Mouse (Mus musculus): ENCODE measurements around the gene Ostf1.

Ostf1 gene

DNA sequence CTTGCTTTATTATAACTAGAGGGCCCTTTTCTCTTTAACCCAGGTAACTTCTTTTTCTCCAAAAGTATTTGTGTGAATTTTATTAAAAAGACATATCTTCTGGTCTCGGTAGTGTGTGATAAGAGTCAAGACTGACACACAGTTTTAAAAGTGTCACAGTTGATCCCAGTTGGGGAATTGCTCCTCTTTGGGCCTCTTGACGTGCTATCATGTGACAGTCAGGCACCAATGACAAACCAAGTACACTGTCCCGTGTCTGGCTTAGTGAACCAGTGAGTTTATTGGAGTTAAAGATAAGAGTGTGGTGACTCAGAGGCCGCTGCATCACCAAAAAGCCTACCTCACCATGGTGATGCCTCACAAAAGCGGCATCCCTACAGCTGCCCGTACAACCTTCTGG is 12.5 kb upstream of the Ostf1 start:
- no peak for DNase-seq (ENCODE audit: low spot score)

GRCm38 (mm10) chr19:18643411-18643810 is 11.8 kb upstream of the Ostf1 start:
- no peak for DNase-seq (ENCODE audit: low spot score)

GRCm38 (mm10) chr19:18641001-18641400 is 9.4 kb upstream of the Ostf1 start:
- DNase-seq (ENCODE audit: low spot score) = no peak

GRCm38 (mm10) chr19:18639552-18639951 is 7.9 kb upstream of the Ostf1 start:
- no peak for DNase-seq (ENCODE audit: low spot score)

DNA sequence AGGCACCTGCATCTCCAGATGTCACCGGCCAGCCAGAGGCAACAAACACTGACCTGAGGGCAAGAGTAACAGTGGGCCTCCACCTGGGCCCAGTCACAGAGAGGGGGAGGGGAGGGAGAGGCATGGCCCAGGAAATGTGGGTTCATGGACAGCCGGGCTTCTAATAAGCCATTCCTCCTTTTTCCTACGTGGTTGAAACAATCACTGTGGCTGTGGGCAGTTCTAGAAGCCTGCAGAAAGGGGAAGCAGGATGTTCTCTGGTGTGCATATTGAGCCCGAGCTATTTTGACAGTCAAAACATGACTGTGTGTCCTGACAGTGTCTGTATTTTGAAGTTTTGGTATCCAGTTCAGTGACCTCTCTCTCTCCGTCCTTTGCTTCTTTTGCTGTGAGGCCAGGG is 7.3 kb upstream of the Ostf1 start:
- DNase-seq (ENCODE audit: low spot score) = no peak

- no peak for DNase-seq (ENCODE audit: low spot score)
Observed at GRCm38 (mm10) chr19:18637954-18638353, 6.3 kb upstream of the Ostf1 start.

GRCm38 (mm10) chr19:18632231-18633185 is 885 bp upstream of the Ostf1 start:
- DNase-seq (ENCODE audit: low spot score) = no peak

DNA sequence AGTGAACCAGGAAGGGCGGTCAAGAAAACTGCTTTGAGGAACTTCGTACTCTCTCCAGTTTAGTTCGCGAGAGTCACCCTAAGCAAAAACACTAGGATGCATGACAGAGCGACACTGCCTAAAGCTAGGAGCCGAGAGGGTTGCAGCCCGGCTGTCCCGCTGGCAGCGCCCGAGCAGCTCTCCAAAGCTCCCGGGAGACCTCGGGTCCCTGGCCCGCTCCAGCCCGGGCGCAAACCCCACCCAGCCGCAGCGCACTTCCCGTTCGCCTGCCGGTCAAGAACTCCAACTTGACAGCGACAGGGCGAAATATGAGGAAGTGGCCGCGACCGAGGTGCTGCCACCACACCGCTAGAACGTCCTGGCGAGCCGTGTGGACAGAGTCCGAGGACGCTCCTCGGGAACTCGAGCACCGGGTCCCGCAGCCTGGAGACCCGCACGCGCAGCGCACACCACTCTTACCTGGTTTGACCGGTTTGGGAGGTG is 421 bp downstream of the Ostf1 start:
- peak; percentile 80 for DNase-seq (ENCODE audit: low spot score)

- DNase-seq (ENCODE audit: low spot score) = no peak
Observed at GRCm38 (mm10) chr19:18630221-18631119, 1.2 kb downstream of the Ostf1 start.

DNA sequence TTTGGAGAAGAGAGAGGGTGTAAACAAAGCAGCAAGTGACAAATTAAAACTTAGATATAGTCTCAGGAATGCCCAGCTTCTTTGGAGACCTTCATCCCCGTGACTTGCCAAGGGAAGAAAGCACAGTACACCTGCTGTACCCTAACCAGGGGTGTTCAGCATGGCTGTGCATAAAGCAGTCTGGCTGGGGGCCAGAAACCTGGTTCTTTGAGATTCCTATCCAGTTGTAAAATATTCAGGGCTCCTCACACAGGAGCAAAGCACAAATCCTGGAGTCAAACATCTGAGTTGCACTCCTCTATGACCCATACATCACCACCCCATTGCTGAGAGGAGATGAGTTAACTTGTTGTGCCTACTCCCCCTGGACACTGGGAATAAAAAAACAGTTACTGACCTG is 2.0 kb downstream of the Ostf1 start:
- no peak for DNase-seq (ENCODE audit: low spot score)

- no peak for DNase-seq (ENCODE audit: low spot score)
Observed at GRCm38 (mm10) chr19:18623894-18624293, 7.7 kb downstream of the Ostf1 start.

DNA sequence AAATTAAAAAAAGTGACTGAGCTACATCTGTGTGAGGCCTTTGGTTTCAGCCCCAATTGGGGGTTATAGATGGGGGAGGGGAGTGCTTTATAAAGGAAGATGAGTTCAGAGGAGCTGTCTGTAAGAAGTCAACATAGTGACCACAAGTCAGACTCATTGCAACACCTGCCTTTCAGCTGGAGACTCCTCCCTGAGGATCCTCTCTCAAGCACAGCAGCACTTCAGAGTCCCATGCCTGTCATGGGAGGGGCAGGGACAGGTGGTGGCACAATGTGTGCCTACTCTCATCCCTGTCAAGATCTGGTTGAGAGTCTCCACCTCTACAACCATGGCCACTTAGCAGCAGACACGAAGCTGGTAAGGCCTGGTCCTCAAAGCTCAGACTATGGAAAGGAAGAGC is 11.9 kb downstream of the Ostf1 start:
- no peak for DNase-seq (ENCODE audit: low spot score)

GRCm38 (mm10) chr19:18619060-18619459 is 12.6 kb downstream of the Ostf1 start:
- no peak for DNase-seq (ENCODE audit: low spot score)

DNA sequence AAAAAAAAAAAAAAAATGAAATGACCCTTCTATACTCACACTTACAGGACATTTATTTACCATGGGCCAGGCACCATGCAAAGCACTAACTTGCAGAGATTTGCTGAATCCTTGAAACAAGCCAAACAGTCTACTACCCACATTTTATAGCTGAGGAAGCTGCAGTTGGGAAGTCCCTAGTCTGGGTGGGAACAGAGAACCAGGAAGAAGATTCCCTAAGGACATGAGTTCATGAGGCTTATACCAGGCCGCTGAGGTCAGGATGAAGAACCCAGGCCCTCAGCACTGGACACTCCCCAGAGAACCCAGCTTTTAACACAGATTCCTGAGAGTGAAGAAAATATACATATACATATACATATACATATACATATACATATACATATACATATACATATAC is 14.1 kb downstream of the Ostf1 start:
- DNase-seq (ENCODE audit: low spot score) = no peak

- peak; percentile 32 for DNase-seq (ENCODE audit: low spot score)
Observed at GRCm38 (mm10) chr19:18615680-18616240, 15.9 kb downstream of the Ostf1 start.

- no peak for DNase-seq (ENCODE audit: low spot score)
Observed at GRCm38 (mm10) chr19:18614337-18614736, 17.3 kb downstream of the Ostf1 start.

- DNase-seq (ENCODE audit: low spot score) = no peak
Observed at GRCm38 (mm10) chr19:18608975-18609374, 22.6 kb downstream of the Ostf1 start.

DNA sequence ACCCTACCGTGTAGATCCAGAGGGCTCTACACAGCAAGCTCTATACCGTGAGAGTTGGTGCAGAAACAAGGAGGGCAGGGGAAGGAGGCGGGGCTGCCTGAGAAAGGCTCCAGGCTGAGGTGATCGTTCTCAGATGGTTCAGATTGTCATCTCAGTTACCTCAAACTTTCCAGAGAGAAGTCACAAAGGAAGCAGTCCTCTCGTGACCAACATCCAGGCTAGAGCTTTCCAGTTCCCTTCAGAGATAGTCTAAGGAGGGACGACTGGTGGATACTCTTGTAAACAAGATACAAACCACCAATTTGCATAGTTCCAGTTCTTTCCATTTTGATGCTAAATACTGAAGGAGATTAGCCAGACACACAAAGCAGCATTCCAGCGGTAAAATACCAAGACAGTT is 23.7 kb downstream of the Ostf1 start:
- no peak for DNase-seq (ENCODE audit: low spot score)

GRCm38 (mm10) chr19:18603011-18603410 is 28.6 kb downstream of the Ostf1 start:
- no peak for DNase-seq (ENCODE audit: low spot score)

- no peak for DNase-seq (ENCODE audit: low spot score)
Observed at GRCm38 (mm10) chr19:18600611-18601010, 31.0 kb downstream of the Ostf1 start.

- no peak for DNase-seq (ENCODE audit: low spot score)
Observed at GRCm38 (mm10) chr19:18599650-18600049, 32.0 kb downstream of the Ostf1 start.

GRCm38 (mm10) chr19:18599051-18599450 is 32.6 kb downstream of the Ostf1 start:
- peak; percentile 46 for DNase-seq (ENCODE audit: low spot score)

All from lung, postnatal 25 days (tissue).